Mouse (Mus musculus) 3134 (cell line): ENCODE data around the gene Cobll1.
"Not testable (repeated sequence)": the region's sequence is repeated elsewhere in the genome, so short reads cannot be mapped to it uniquely, and the experiment has no call there.

Source experiments
- DNase-seq: peaks from one replicate; pipeline ENCODE4 v3.0.0-alpha.2; 2011; ENCODE audit warnings: low spot score; ENCODE audit not compliant: insufficient read length; ENCODE audit errors: extremely low read depth

Cobll1 gene

DNA sequence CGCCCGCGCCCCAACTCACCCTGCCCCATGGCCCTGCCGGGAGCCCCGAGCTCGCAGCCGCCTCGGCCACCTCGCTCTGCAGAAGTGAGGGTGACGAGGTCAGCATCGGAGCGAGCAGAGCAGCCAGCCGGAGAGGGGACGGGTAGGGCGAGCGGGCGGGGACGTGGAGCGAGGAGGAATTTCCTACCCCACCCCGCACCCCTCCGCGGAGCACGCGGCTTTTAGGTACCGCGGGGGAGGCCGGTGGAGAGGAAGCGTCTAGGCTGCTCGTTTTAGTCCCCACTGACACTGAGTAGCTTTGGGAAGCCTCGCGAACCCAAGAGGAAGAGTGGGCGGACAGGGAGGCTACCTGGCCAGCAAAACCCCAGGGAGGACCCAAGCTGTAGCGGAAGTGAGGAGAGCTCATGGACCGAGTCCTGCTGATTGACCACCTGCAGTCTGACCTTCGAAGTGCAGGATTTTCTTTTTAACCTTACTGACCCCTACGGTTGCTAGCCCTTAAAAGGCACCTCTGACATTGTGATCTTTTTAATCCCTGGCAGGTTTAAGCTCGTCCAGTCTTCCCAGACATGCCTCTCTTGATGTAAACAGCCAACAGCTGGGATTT is at the start of gene Cobll1:
Cobll1 (minus strand) TSS at position 440 of the 607 bp plus-strand sequence.
- DNase-seq = peak; percentile 83

DNA sequence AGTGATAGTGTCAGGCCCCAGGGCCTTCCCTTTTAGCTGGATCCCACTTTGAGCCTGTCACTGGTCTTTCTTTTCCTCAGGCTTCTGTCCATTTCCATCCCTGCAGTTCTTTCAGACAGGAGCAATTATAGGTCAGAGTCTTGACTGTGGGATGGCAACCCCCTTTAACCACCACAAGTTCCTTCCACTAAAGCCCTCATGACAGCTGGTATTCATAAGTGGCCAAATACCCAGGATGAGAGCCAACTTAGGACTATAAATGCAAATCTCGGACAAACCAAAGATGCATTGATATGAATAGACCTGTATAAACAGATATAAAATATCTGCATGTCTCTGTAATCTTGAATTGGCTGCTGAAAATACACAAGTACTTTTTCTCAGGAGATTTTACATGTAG is 49.5 kb upstream of the Cobll1 start:
- DNase-seq = no peak

- DNase-seq = peak; percentile 78
Observed at GRCm38 (mm10) chr2:65285380-65285779, 46.2 kb upstream of the Cobll1 start.

DNA sequence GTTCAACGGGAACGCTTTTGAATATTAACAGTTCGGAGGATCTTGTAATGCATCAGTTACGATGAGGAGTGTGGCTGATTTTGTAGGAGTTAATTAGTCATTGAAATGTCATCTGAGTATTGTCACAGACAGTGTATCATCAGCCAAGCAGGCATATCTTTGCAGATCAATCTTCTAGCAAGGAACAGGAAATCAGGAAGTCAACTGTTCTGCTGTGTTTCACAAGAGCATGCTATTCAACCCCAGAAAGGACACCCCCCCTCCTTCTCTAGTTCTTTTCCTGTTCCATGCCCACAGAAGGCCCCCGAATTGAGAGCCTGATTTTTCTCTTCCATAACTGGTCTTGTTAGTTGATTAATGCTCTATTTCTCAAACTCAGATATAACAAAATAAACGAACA is 43.8 kb upstream of the Cobll1 start:
- no peak for DNase-seq

DNA sequence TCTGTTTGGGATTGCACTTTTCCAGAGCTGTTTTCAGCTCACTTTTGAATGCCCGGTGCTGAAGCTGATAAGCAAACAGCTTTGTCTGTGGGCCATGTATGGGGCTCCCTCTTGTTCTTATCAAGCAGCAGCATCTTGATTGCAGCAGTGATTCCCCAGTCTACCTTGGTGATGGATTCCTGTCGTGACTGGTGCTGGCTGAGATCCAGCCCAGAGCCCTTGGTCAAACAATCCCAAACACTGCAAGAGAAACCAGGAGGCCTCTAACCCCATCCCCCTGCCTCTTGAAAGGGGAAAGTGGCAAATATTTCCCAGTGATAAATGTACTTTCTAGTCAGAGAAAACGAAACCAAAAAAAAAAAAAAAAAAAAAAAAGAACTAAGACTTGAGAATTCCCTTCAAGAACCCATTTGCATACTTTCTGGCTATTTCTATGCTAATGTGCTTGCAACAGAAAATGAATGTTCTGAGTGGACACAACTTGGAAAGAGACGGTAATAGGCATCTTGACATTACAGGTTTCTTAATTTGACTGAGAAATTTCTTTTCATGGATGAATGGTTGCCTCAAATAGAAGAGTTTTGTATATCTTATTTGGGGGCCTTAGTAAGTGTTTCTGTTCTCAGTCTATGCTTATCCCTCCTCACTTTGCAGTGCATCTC is 40.0 kb upstream of the Cobll1 start:
- peak; percentile 7 for DNase-seq

DNA sequence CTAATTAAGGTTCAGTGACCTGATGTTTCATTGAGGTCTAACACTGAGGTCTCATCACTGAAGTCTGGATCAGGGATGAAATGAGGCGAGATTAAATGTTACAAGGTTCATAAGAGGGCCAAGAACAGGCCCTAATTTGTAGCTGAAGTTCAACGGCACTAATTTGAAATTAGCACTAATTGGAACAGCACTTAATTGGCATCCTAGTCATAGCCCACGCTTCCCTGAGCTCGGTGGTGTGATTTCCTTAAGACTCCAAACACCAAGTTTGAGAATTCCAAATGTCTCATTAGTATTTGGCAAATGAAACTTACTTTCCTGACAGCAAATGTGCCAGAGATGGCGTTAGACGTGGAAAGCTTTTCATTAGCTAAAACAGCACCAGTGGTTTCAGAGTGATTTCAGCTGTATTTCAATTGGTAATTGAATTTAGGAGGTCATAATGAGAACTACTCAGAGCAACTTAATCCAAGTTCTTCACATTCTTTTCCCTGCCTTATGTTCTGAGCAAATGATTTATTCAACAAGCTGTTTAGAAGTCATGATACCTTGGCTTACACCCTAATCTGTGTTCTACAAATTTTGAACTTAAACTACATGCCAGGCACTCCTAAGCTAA is 36.3 kb upstream of the Cobll1 start:
- DNase-seq = no peak

DNA sequence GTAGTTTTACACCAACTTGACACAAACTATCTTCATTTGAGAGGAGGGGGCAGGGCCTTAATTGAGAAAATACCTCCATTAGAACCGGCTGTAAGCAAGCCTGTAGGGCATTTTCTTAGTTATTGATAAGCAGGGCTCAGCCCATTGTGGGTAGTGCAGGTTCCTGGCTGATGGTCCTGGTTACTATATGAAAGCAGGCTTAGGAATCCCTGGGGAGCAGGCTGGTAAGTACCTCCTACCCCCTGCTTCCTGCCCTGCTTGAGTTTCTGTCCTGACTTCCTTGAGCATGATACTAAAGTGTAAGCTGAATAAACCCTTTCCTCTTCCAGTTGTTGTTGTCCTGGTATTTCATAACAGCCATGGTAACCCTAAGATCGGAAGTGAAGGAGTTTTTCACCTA is 34.7 kb upstream of the Cobll1 start:
- DNase-seq = no peak

- no peak for DNase-seq
Observed at GRCm38 (mm10) chr2:65268731-65269130, 29.5 kb upstream of the Cobll1 start.

- DNase-seq = no peak
Observed at GRCm38 (mm10) chr2:65267834-65268233, 28.6 kb upstream of the Cobll1 start.

GRCm38 (mm10) chr2:65266576-65267299 is 27.5 kb upstream of the Cobll1 start:
- no peak for DNase-seq

- no peak for DNase-seq
Observed at GRCm38 (mm10) chr2:65262251-65262650, 23.0 kb upstream of the Cobll1 start.

GRCm38 (mm10) chr2:65260828-65261227 is 21.6 kb upstream of the Cobll1 start:
- DNase-seq = not testable (repeated sequence)

GRCm38 (mm10) chr2:65260400-65260799 is 21.2 kb upstream of the Cobll1 start:
- no peak for DNase-seq

- DNase-seq = no peak
Observed at GRCm38 (mm10) chr2:65257446-65257845, 18.2 kb upstream of the Cobll1 start.

- DNase-seq = no peak
Observed at GRCm38 (mm10) chr2:65256494-65257254, 17.5 kb upstream of the Cobll1 start.

- DNase-seq = no peak
Observed at GRCm38 (mm10) chr2:65250589-65251104, 11.4 kb upstream of the Cobll1 start.

GRCm38 (mm10) chr2:65249575-65249974 is 10.4 kb upstream of the Cobll1 start:
- no peak for DNase-seq

DNA sequence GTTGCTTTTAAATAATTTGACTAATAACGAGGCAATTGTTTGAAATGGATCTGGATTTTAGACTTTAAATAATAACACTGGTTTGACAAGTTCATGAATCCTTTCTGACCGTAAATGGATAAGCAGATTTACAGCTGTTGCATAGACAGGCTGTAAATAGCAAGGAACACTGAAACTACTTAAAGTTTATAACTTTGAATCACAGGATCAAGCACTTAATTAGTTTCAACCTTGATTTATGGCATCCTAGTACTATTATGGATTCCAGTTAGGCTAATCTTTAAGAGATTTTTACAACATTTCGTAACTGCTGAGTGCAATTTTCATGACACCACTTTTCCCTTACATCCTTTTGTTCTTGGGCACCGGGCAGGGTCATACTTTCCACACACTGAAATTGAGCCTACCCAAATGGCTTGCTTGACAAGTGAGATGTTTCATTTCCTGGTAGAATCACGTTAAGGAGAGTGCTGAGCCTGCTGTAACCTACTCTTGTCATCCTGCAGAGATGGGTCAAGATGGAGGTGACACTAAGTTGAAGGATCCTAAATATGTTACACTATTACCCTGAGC is 1.1 kb upstream of the Cobll1 start:
- no peak for DNase-seq

DNA sequence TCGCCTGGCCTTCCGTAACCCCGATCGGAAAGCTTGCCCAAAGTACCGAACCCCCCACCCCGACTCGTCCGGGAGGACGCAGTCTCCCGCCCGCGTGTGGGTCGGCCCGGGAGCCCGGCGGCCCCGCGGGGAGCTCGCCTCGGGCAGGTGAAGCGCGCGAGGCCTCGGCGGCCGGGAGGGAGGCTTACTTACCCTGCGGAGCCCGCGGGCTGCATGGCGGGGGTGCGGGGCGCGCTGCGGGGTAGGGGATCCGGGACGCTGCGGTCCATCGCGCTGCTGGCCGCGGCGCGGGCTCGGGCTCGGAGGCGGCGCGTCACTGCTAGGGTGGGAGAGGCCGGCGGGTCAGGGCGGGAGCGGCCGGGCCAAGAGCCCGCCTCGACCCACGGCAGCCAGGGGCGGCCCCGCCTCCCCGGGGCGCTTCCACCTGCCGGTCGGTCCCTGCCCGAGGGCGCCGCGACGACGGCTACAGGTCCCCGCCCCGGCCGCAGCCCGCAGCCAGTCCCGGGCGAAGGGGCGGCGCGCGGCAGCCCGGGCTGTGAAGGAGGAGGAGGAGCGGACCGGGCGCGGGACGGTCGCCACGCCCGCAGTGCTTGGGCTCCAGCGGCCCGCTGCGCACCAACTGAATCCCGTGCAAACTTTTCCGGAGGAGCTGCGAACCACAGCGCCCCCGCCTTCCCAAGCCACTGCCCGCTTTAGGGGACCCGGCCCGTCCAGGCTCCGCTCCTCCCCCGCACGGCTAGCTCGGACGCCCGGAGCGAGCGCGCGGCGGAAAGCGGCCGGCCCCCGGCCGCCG is 836 bp downstream of the Cobll1 start:
- DNase-seq = peak; percentile 93
